Mouse (Mus musculus) CH12.LX (cell line): Measurements from ENCODE around the gene Fbxo44. TPM values are rescaled to one million over a fixed set of nuclear protein-coding genes. Genes with fewer than 3 reads are reported as not detected.

Experiments
- DNase-seq: peaks from one replicate; pipeline ENCODE4 v3.0.0-alpha.2; 2013; ENCODE audit errors: extremely low read depth
- H3K27ac ChIP-seq: 2 replicates; pipeline ENCODE4 v1.5.1; 2012; ENCODE audit warnings: low read depth, mild to moderate bottlenecking, control low read depth, moderate library complexity; ENCODE audit not compliant: insufficient read depth
- H3K27me3 ChIP-seq: replicated peaks from 2 replicates; pipeline ENCODE3; 2012; ENCODE audit warnings: inconsistent platforms
- H3K36me3 ChIP-seq, 2 experiments: replicated peaks in 1 of 2; 2 replicates each; pipeline versions ENCODE3 to v1.6.1; 2012; ENCODE audit warnings: inconsistent platforms in 1 of 2, low read length in 1 of 2, mild to moderate bottlenecking in 1 of 2, mixed read lengths in 1 of 2, moderate library complexity in 1 of 2; ENCODE audit not compliant: control insufficient read depth in 1 of 2, insufficient read depth in 1 of 2
- H3K4me1 ChIP-seq, 2 experiments: 2 replicates each; pipeline ENCODE4 v1.6.1; 2012; ENCODE audit warnings: inconsistent platforms in 1 of 2, moderate library complexity in 1 of 2; ENCODE audit not compliant: insufficient read depth in 2 of 2, control insufficient read depth in 1 of 2
- H3K4me2 ChIP-seq: 2 replicates; pipeline ENCODE4 v1.6.1; 2012; ENCODE audit warnings: low read depth, mild to moderate bottlenecking, control low read depth; ENCODE audit not compliant: poor library complexity, insufficient read depth, severe bottlenecking
- H3K4me3 ChIP-seq, 3 experiments: fragments of 150-350 bp in 1 of 3; sonication (generic) in 1 of 3; replicated peaks in 1 of 3; 2 replicates each; pipeline versions ENCODE3 to v1.5.1; 2011 to 2012; ENCODE audit warnings: low read depth in 2 of 3, low read length in 2 of 3, mild to moderate bottlenecking in 2 of 3, moderate library complexity in 2 of 3, control low read depth in 1 of 3, improper control_type of control experiment in 1 of 3, inconsistent platforms in 1 of 3, mixed read lengths in 1 of 3; ENCODE audit not compliant: poor library complexity in 1 of 3
- H3K79me2 ChIP-seq: replicated peaks from 2 replicates; pipeline ENCODE4 v1.6.1; 2012; ENCODE audit warnings: mild to moderate bottlenecking, moderate library complexity; ENCODE audit not compliant: control insufficient read depth, poor library complexity, insufficient read depth, severe bottlenecking; ENCODE audit errors: extremely low read depth
- H3K9ac ChIP-seq: 2 replicates; pipeline ENCODE4 v1.6.1; 2012; ENCODE audit warnings: low read depth, mild to moderate bottlenecking, control low read depth, moderate library complexity; ENCODE audit not compliant: insufficient read depth
- H3K9me3 ChIP-seq: replicated peaks from 2 replicates; pipeline ENCODE3; 2012; ENCODE audit warnings: low read length, inconsistent platforms, mixed read lengths
- BHLHE40 ChIP-seq: IDR thresholded peaks from 2 replicates; pipeline ENCODE4 v1.6.1; 2011; ENCODE audit warnings: mild to moderate bottlenecking, low read depth, low read length, improper control_type of control experiment
- CHD1 ChIP-seq: IDR thresholded peaks from 2 replicates; pipeline ENCODE4 v1.6.1; 2012; ENCODE audit warnings: low read depth, low read length, improper control_type of control experiment, inconsistent platforms
- CTCF ChIP-seq, 2 experiments: IDR thresholded peaks in 1 of 2; conservative IDR thresholded peaks in 1 of 2; 2 replicates each; pipeline ENCODE4 v1.5.1; 2011 to 2012; ENCODE audit warnings: low read depth in 2 of 2, low read length in 2 of 2, improper control_type of control experiment in 1 of 2, inconsistent platforms in 1 of 2, mild to moderate bottlenecking in 1 of 2, moderate library complexity in 1 of 2
- E2F4 ChIP-seq: IDR thresholded peaks from 2 replicates; pipeline ENCODE4 v1.6.1; 2011; ENCODE audit warnings: low read depth, low read length, improper control_type of control experiment; ENCODE audit not compliant: insufficient replicate concordance
- GABPA ChIP-seq: IDR thresholded peaks from 2 replicates; pipeline ENCODE4 v1.6.1; 2012; ENCODE audit warnings: low read depth, low read length, improper control_type of control experiment, inconsistent platforms; ENCODE audit not compliant: insufficient replicate concordance
- HCFC1 ChIP-seq: IDR thresholded peaks from 2 replicates; pipeline ENCODE4 v1.6.1; 2012; ENCODE audit warnings: low read depth, mild to moderate bottlenecking, inconsistent platforms, low read length, improper control_type of control experiment
- JUND ChIP-seq: conservative IDR thresholded peaks from 2 replicates; pipeline ENCODE4 v1.6.1; 2011; ENCODE audit warnings: low read depth, low read length, improper control_type of control experiment
- MAFK ChIP-seq: IDR thresholded peaks from 2 replicates; pipeline ENCODE4 v1.6.1; 2011; ENCODE audit warnings: low read length, improper control_type of control experiment; ENCODE audit not compliant: insufficient replicate concordance
- MAX ChIP-seq: IDR thresholded peaks from 2 replicates; pipeline ENCODE4 v1.6.1; 2011; ENCODE audit warnings: low read length, improper control_type of control experiment
- MAZ ChIP-seq: IDR thresholded peaks from 2 replicates; pipeline ENCODE4 v1.6.1; 2012; ENCODE audit warnings: low read depth, mild to moderate bottlenecking, inconsistent platforms, low read length, improper control_type of control experiment, moderate library complexity
- PAX5 ChIP-seq: IDR thresholded peaks from 2 replicates; pipeline ENCODE4 v1.6.1; 2012; ENCODE audit warnings: low read length, inconsistent platforms, mixed read lengths
- POLR2A ChIP-seq: IDR thresholded peaks from 2 replicates; pipeline ENCODE4 v1.6.1; 2011; ENCODE audit warnings: low read depth, mild to moderate bottlenecking, improper control_type of control experiment, low read length
- RCOR1 ChIP-seq: conservative IDR thresholded peaks from 2 replicates; pipeline ENCODE4 v1.6.1; 2012; ENCODE audit warnings: low read depth, mild to moderate bottlenecking, inconsistent platforms, low read length, improper control_type of control experiment
- SIN3A ChIP-seq: IDR thresholded peaks from 2 replicates; pipeline ENCODE4 v1.6.1; 2012; ENCODE audit warnings: low read length, improper control_type of control experiment, inconsistent platforms
- SMC3 ChIP-seq: IDR thresholded peaks from 2 replicates; pipeline ENCODE4 v1.6.1; 2011; ENCODE audit warnings: low read depth, low read length, improper control_type of control experiment
- TBP ChIP-seq: conservative IDR thresholded peaks from 2 replicates; pipeline ENCODE4 v1.6.1; 2011; ENCODE audit warnings: low read depth, low read length, improper control_type of control experiment
- TCF12 ChIP-seq: IDR thresholded peaks from 2 replicates; pipeline ENCODE4 v1.6.1; 2014; ENCODE audit warnings: low read depth, mild to moderate bottlenecking, inconsistent platforms, low read length, improper control_type of control experiment
- UBTF ChIP-seq: IDR thresholded peaks from 2 replicates; pipeline ENCODE4 v1.6.1; 2012; ENCODE audit warnings: low read depth, mild to moderate bottlenecking, inconsistent platforms, low read length, improper control_type of control experiment, moderate library complexity
- USF1 ChIP-seq: IDR thresholded peaks from 2 replicates; pipeline ENCODE4 v1.6.1; 2014; ENCODE audit warnings: low read depth, mild to moderate bottlenecking, inconsistent platforms, low read length, improper control_type of control experiment
- ZC3H11A ChIP-seq: IDR thresholded peaks from 2 replicates; pipeline ENCODE4 v1.6.1; 2012; ENCODE audit warnings: low read depth, mild to moderate bottlenecking, inconsistent platforms, low read length, improper control_type of control experiment
- ZMIZ1 ChIP-seq: IDR thresholded peaks from 2 replicates; pipeline ENCODE4 v1.6.1; 2012; ENCODE audit warnings: low read depth, mild to moderate bottlenecking, inconsistent platforms, low read length, improper control_type of control experiment
- ZNF384 ChIP-seq: IDR thresholded peaks from 2 replicates; pipeline ENCODE4 v1.6.1; 2012; ENCODE audit warnings: low read depth, low read length, improper control_type of control experiment, inconsistent platforms
- dilution Hi-C: fragments of 300-500 bp; cut with MboI; formaldehyde crosslinking; loops from 2 replicates; pipeline ENCODE4 v1.14.3; 2020; ENCODE audit warnings: low sequenced_read_pairs; ENCODE audit not compliant: extremely low pct_unique_long_range_greater_than_20kb, extremely low pct_ligation_motif_present
- in situ Hi-C: fragments of 300-500 bp; cut with MboI; formaldehyde crosslinking; loops from 3 replicates; pipeline ENCODE4 v1.14.3; 2019; ENCODE audit warnings: low sequenced_read_pairs, low pct_ligation_motif_present, low pct_unique_long_range_greater_than_20kb, mixed read lengths
- polyA plus RNA-seq: library from polyadenylated mRNA; unstranded; fragments of >175 nt; gene quantifications from 2 replicates; pipeline ENCODE4 v1.2.1, GENCODE M21; 2012; ENCODE audit warnings: low read depth; ENCODE audit not compliant: insufficient read length
- total RNA-seq, 2 experiments: library from RNA; depleted of rRNA; stranded (reverse); fragments of 300-350 nt in 1 of 2; fragments of >200 nt in 1 of 2; gene quantifications; 2 replicates each; pipeline ENCODE4 v1.2.3; 2012 to 2014

Gene Fbxo44
- total and polyA plus RNA-seq, 3 experiments: 2.1 to 10.6 (median 2.8) TPM

DNA sequence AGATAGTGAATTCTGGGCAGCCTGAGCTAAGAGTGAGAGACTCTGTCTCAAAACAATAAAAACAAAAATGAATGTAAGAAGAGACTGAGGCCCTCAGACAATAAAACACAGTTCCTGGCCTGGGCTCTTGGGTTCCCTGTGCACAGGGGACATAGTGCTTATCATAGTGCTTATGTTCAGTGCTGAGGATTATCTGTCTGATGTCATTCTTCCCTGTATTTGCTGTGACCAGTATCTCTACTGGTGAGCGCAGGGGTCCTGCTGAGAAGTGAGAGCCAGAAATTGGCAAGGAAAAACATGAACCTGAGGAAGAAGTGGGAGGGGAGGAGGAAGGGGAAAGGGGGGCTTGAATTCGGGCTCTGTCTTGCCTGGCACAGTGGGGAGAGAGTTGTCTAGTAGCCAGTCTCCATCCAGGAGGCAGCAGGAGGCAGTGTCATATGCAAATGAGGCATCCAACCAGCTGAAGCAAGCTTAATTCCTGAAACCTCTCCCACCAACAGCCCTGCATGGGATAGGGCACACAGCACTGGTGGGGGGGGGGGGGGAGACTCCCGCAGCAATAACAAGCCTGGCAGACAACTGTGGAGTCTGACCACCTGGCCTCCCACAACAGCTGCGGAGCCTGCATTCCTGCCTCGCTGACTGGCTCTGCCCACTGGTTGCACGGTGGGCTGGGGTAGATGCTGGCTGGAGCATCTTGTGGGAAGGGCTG is 38.1 kb downstream of the Fbxo44 start:
- Histone ChIP-seq H3K79me2 (no peaks in the 10 kb centered on the region), H3K4me1 (no peaks in the 10 kb centered on the region), H3K4me2 (no peak overlapping the region), H3K9me3 (peaks cover 8% of the 10 kb centered on the region), H3K9ac (no peak overlapping the region), H3K27me3 (peaks cover 78% of the 10 kb centered on the region), H3K4me3 (no peak overlapping the region), H3K36me3 (no peaks in the 10 kb centered on the region), H3K27ac (no peak overlapping the region)
- dilution Hi-C loops (no loop called here), in situ Hi-C loops (no loop called here)
- no peak for TF ChIP-seq MAZ
- no peak for TF ChIP-seq RCOR1
- TF ChIP-seq PAX5: no peak
- no peak for TF ChIP-seq GABPA
- no peak for TF ChIP-seq TCF12
- no peak for TF ChIP-seq MAX
- TF ChIP-seq MAFK: no peak
- TF ChIP-seq SMC3: no peak
- TF ChIP-seq UBTF: no peak
- TF ChIP-seq SIN3A: no peak
- no peak for DNase-seq

DNA sequence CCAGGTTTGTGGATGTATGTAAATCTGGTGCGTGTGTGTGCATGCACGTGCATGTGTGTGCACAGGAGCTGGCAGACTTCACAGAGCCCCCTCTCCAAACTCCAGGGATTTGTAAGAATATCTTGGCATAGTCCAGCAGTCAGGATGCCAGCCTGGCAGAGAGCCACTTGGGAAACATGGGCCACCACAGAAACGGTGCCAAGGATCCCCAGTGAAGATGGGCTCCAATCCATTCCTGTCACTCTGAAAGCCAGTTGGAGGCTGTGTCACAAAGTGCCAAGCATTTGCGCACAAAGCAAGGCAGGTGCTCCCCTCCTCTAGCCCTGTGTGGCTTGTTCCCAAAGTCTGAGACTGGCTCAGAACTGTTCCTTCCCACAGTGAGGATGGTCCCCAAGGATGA is 38.9 kb downstream of the Fbxo44 start:
- H3K27ac ChIP-seq: no peak overlapping the region
- no peak overlapping the region for H3K4me2 ChIP-seq
- H3K79me2 ChIP-seq: no peaks in the 10 kb centered on the region
- H3K9ac ChIP-seq: no peak overlapping the region
- no peaks in the 10 kb centered on the region for H3K36me3 ChIP-seq
- dilution Hi-C loops: no loop called here
- no peak for DNase-seq
- H3K4me1 ChIP-seq: no peaks in the 10 kb centered on the region
- 0 out of 2 replicates have a peak, but pooled peaks have one; percentile 16 for TF ChIP-seq BHLHE40
- TF ChIP-seq POLR2A: no peak
- TF ChIP-seq, all 38 proteins: peak for 1
- H3K4me3 ChIP-seq: no peak overlapping the region
- H3K9me3 ChIP-seq: peaks cover 12% of the 10 kb centered on the region
- H3K27me3 ChIP-seq: peaks cover 70% of the 10 kb centered on the region
- in situ Hi-C loops: no loop called here

DNA sequence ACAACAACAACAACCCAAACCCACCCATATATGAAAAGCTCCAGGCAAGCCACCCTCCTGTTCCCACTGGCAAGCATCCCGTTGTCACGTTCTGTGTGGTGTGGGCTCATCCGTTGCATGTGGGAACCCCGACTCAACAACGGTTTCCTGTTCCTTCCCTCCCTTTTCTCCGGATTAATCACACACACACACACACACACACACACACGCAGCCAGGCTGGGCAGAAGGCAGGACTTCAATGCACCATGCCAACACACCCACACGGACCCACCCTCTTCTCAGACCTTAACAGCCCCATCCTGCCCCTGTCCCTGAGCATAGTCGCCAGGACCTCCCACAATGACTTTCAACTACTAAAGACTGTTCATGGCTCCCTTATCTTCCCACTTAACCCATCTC is 39.7 kb downstream of the Fbxo44 start:
- Histone ChIP-seq H3K27ac (no peak overlapping the region), H3K9me3 (peaks cover 12% of the 10 kb centered on the region), H3K4me3 (no peak overlapping the region), H3K4me2 (no peak overlapping the region), H3K9ac (no peak overlapping the region), H3K4me1 (peaks cover 0 to 1% of the 10 kb centered on the region in 2 experiments; a peak in 2 of 4 replicates), H3K36me3 (no peaks in the 10 kb centered on the region), H3K79me2 (no peaks in the 10 kb centered on the region), H3K27me3 (peaks cover 65% of the 10 kb centered on the region)
- no peak for DNase-seq
- in situ Hi-C loops: no loop called here
- dilution Hi-C loops: no loop called here
- TF ChIP-seq RCOR1 (no peak), SMC3 (no peak), TBP (no peak), HCFC1 (no peak), E2F4 (no peak), ZNF384 (no peak), USF1 (no peak), ZC3H11A (no peak), JUND (no peak), UBTF (no peak), GABPA (no peak), CHD1 (no peak), CTCF (conservative IDR thresholded peaks at IDR 0.05 in 1 of 2, IDR thresholded peaks at IDR 0.05 in 1 of 2; ENCODE audit: low read depth in 2 of 2, low read length in 2 of 2) (no peak), ZMIZ1 (no peak)
